Mouse (Mus musculus): ENCODE data around the gene Mrps34. TPM values are rescaled to one million over a fixed set of nuclear protein-coding genes. Genes with fewer than 3 reads are reported as not detected.
"Not testable (repeated sequence)": the region's sequence is repeated elsewhere in the genome, so short reads cannot be mapped to it uniquely, and the experiment has no call there.

Gene Mrps34
- polyA plus RNA-seq, 1 experiment, result 149 TPM

GRCm38 (mm10) chr17:24936259-24937237 lies 41.6 kb downstream of the Mrps34 start, which contains the start of gene Mapk8ip3:
Mapk8ip3 (minus strand) TSS chr17:24936977.
- Histone ChIP-seq H3K27me3 (ENCODE audit: control insufficient read depth, insufficient read depth, low read length) (no peaks in the 10 kb centered on the region), H3K4me3 (replicated peaks; ENCODE audit: insufficient read depth, low read depth, low read length) (peak within 1 kb of the TSS; percentile 93), H3K4me1 (ENCODE audit: control insufficient read depth, insufficient read depth, low read length) (peaks cover 11% of the 10 kb centered on the region; the same call in 1 of the 2 replicates), H3K27ac (ENCODE audit: insufficient read depth, low read length) (peak within 1 kb of the TSS; percentile 97)
- DNase-seq, result peak; percentile 96
- TF ChIP-seq CTCF (IDR thresholded peaks at IDR 0.05; ENCODE audit: borderline replicate concordance, insufficient read depth, low read depth, low read length) (peak; percentile 7; the same call in 1 of the 2 replicates), POLR2A (IDR thresholded peaks at IDR 0.05; ENCODE audit: borderline replicate concordance, insufficient read depth, low read length) (peak; percentile 97; the same call in 1 of the 2 replicates)
- WGBS, result under 1% methylated on average over 78 of the region's 78 CpGs

GRCm38 (mm10) chr17:24937266-24937665 lies 42.4 kb downstream of the Mrps34 start:
- H3K4me1 ChIP-seq (ENCODE audit: control insufficient read depth, insufficient read depth, low read length), result peaks cover 9% of the 10 kb centered on the region; the same call in 1 of the 2 replicates
- 39% methylated on average over 6 of the region's 6 CpGs for WGBS
- H3K27ac ChIP-seq (ENCODE audit: insufficient read depth, low read length), result peak overlapping the region; percentile 97
- no peaks in the 10 kb centered on the region for H3K27me3 ChIP-seq (ENCODE audit: control insufficient read depth, insufficient read depth, low read length)
- DNase-seq, result no peak
- TF ChIP-seq POLR2A (IDR thresholded peaks at IDR 0.05; ENCODE audit: borderline replicate concordance, insufficient read depth, low read length) (no peak), CTCF (IDR thresholded peaks at IDR 0.05; ENCODE audit: borderline replicate concordance, insufficient read depth, low read depth, low read length) (0 out of 2 replicates have a peak, but pooled peaks have one; percentile 2)
- peak overlapping the region; percentile 93 for H3K4me3 ChIP-seq (replicated peaks; ENCODE audit: insufficient read depth, low read depth, low read length)

- not testable (repeated sequence) for H3K4me3 ChIP-seq (replicated peaks; ENCODE audit: insufficient read depth, low read depth, low read length); H3K27ac ChIP-seq (ENCODE audit: insufficient read depth, low read length); H3K27me3 ChIP-seq (ENCODE audit: control insufficient read depth, insufficient read depth, low read length); H3K4me1 ChIP-seq (ENCODE audit: control insufficient read depth, insufficient read depth, low read length)
- DNase-seq, result peak; percentile 42 to 52
- peak; percentile 55 for TF ChIP-seq CTCF (IDR thresholded peaks at IDR 0.05; ENCODE audit: borderline replicate concordance, insufficient read depth, low read depth, low read length)
- 5% methylated on average over 2 of the region's 2 CpGs for WGBS
These were observed 47.5 kb downstream of the Mrps34 start for GRCm38 (mm10) chr17:24942453-24942852.

GRCm38 (mm10) chr17:24943036-24943435 lies 48.1 kb downstream of the Mrps34 start:
- no peak overlapping the region for H3K4me3 ChIP-seq (replicated peaks; ENCODE audit: insufficient read depth, low read depth, low read length)
- H3K27ac ChIP-seq (ENCODE audit: insufficient read depth, low read length), result no peak overlapping the region
- WGBS, result 58% methylated on average over 7 of the region's 7 CpGs
- H3K4me1 ChIP-seq (ENCODE audit: control insufficient read depth, insufficient read depth, low read length), result no peaks in the 10 kb centered on the region; the same call in 1 of the 2 replicates
- H3K27me3 ChIP-seq (ENCODE audit: control insufficient read depth, insufficient read depth, low read length), result no peaks in the 10 kb centered on the region
- no peak for TF ChIP-seq POLR2A (IDR thresholded peaks at IDR 0.05; ENCODE audit: borderline replicate concordance, insufficient read depth, low read length)
- TF ChIP-seq CTCF (IDR thresholded peaks at IDR 0.05; ENCODE audit: borderline replicate concordance, insufficient read depth, low read depth, low read length), result no peak
- DNase-seq, result no peak

GRCm38 (mm10) chr17:24943589-24943988 lies 48.7 kb downstream of the Mrps34 start:
- H3K27ac ChIP-seq (ENCODE audit: insufficient read depth, low read length); H3K27me3 ChIP-seq (ENCODE audit: control insufficient read depth, insufficient read depth, low read length); H3K4me1 ChIP-seq (ENCODE audit: control insufficient read depth, insufficient read depth, low read length); DNase-seq; H3K4me3 ChIP-seq (replicated peaks; ENCODE audit: insufficient read depth, low read depth, low read length): not testable (repeated sequence)
- 93% methylated on average over 1 of the region's 1 CpGs for WGBS

Other genes starting within 250 kb of the Mrps34 start
- 140 and 146 TPM in 2 replicates for gene Slc9a3r2, start 244.8 kb upstream of the Mrps34 start, polyA plus RNA-seq (2012; rRNA removed)
- not detected in 2 replicates for gene Npw, start 236.7 kb upstream of the Mrps34 start, polyA plus RNA-seq (2012; rRNA removed)
- 92.6 and 98.6 TPM in 2 replicates for gene Zfp598, start 225.4 kb upstream of the Mrps34 start, polyA plus RNA-seq (2012; rRNA removed)
- gene Syngr3, start 205.2 kb upstream of the Mrps34 start, polyA plus RNA-seq (2012; rRNA removed), result 130 and 132 TPM in 2 replicates
- gene Gfer, start 199.0 kb upstream of the Mrps34 start, polyA plus RNA-seq (2012; rRNA removed), result 26.7 and 30.9 TPM in 2 replicates
- 7.3 and 7.4 TPM in 2 replicates for gene Noxo1, start 198.9 kb upstream of the Mrps34 start, polyA plus RNA-seq (2012; rRNA removed)
- 60.6 and 62.4 TPM in 2 replicates for gene Tbl3, start 187.5 kb upstream of the Mrps34 start, polyA plus RNA-seq (2012; rRNA removed)
- gene Rnf151, start 177.1 kb upstream of the Mrps34 start, polyA plus RNA-seq (2012; rRNA removed), result 0.18 and 0.57 TPM in 2 replicates
- 577 and 621 TPM in 2 replicates for gene Rps2, start 177.0 kb upstream of the Mrps34 start, polyA plus RNA-seq (2012; rRNA removed)
- gene Ndufb10, start 170.6 kb upstream of the Mrps34 start, polyA plus RNA-seq (2012; rRNA removed), result 548 and 613 TPM in 2 replicates
- gene Rpl3l, start 167.3 kb upstream of the Mrps34 start, polyA plus RNA-seq (2012; rRNA removed), result 0.67 and 0.70 TPM in 2 replicates
- gene Msrb1, start 158.5 kb upstream of the Mrps34 start, polyA plus RNA-seq (2012; rRNA removed), result 63.3 and 66.8 TPM in 2 replicates
- gene Hs3st6, start 142.1 kb upstream of the Mrps34 start, polyA plus RNA-seq (2012; rRNA removed), result 0.80 and 1.0 TPM in 2 replicates
- not detected in 2 replicates for gene Meiob, start 90.8 kb upstream of the Mrps34 start, polyA plus RNA-seq (2012; rRNA removed)
- gene Hagh, start 55.0 kb upstream of the Mrps34 start, polyA plus RNA-seq (2012; rRNA removed), result 195 and 209 TPM in 2 replicates
- 31.1 and 33.4 TPM in 2 replicates for gene Fahd1, start 44.8 kb upstream of the Mrps34 start, polyA plus RNA-seq (2012; rRNA removed)
- 0.11 and 0.27 TPM in 2 replicates for gene Igfals, start 29.1 kb upstream of the Mrps34 start, polyA plus RNA-seq (2012; rRNA removed)
- 36.4 and 39.0 TPM in 2 replicates for gene Nubp2, start 8.8 kb upstream of the Mrps34 start, polyA plus RNA-seq (2012; rRNA removed)
- gene Spsb3, start 8.5 kb upstream of the Mrps34 start, polyA plus RNA-seq (2012; rRNA removed), result 124 and 138 TPM in 2 replicates
- gene Eme2, start within 50 bp of the Mrps34 start, polyA plus RNA-seq (2012; rRNA removed), result 57.3 and 62.7 TPM in 2 replicates
- 99.0 and 109 TPM in 2 replicates for gene Nme3, start 1.4 kb downstream of the Mrps34 start, polyA plus RNA-seq (2012; rRNA removed)
- gene Mapk8ip3, start 41.9 kb downstream of the Mrps34 start, polyA plus RNA-seq (2012; rRNA removed), result 358 and 363 TPM in 2 replicates
- gene Jpt2, start 65.6 kb downstream of the Mrps34 start, polyA plus RNA-seq (2012; rRNA removed), result 10.6 and 12.3 TPM in 2 replicates
- 19.8 and 21.3 TPM in 2 replicates for gene Cramp1l, start 120.7 kb downstream of the Mrps34 start, polyA plus RNA-seq (2012; rRNA removed)
- 18.0 and 19.2 TPM in 2 replicates for gene Ift140, start 121.0 kb downstream of the Mrps34 start, polyA plus RNA-seq (2012; rRNA removed)
- gene Tmem204, start 188.5 kb downstream of the Mrps34 start, polyA plus RNA-seq (2012; rRNA removed), result 20.4 and 22.8 TPM in 2 replicates
- 39.5 and 43.7 TPM in 2 replicates for gene Telo2, start 220.9 kb downstream of the Mrps34 start, polyA plus RNA-seq (2012; rRNA removed)
- gene Ptx4, start 225.6 kb downstream of the Mrps34 start, polyA plus RNA-seq (2012; rRNA removed), result 0.11 TPM in 1 of 2 replicates, not detected in the other
- gene Clcn7, start 238.3 kb downstream of the Mrps34 start, polyA plus RNA-seq (2012; rRNA removed), result 50.3 and 52.7 TPM in 2 replicates